Mouse (Mus musculus) kidney, postnatal 0 days (tissue): Measurements from ENCODE around the gene Sardh. TPM values are rescaled to one million over a fixed set of nuclear protein-coding genes. Genes with fewer than 3 reads are reported as not detected.

Source experiments
- ATAC-seq: fragments of 200-750 bp; cut with Nextera tagmentation; replicated peaks from 2 replicates; pipeline ENCODE4 v1.8.0; 2017; ENCODE audit warnings: low read depth, moderate number of reproducible peaks, moderate TSS enrichment, moderate library complexity; ENCODE audit not compliant: low FRiP score
- DNase-seq: peaks from one replicate; pipeline ENCODE4 v3.0.0-alpha.2; 2016; ENCODE audit warnings: low spot score
- H3K27ac ChIP-seq: fragments of 300-500 bp; sonication (generic); 2 replicates; pipeline ENCODE4 v1.5.1; 2014; ENCODE audit warnings: mild to moderate bottlenecking
- H3K27me3 ChIP-seq: fragments of 300-500 bp; sonication (generic); 2 replicates; pipeline ENCODE4 v1.6.1; 2014; ENCODE audit warnings: low read length, mixed read lengths; ENCODE audit not compliant: insufficient read depth
- H3K36me3 ChIP-seq: fragments of 300-500 bp; sonication (generic); 2 replicates; pipeline ENCODE4 v1.6.1; 2014; ENCODE audit warnings: low read length, mixed read lengths; ENCODE audit not compliant: insufficient read depth
- H3K4me1 ChIP-seq: fragments of 300-500 bp; sonication (generic); replicated peaks from 2 replicates; pipeline ENCODE4 v1.6.1; 2014; ENCODE audit warnings: antibody characterized with exemption, low read length, mixed read lengths; ENCODE audit not compliant: insufficient read depth
- H3K4me2 ChIP-seq: fragments of 300-500 bp; sonication (generic); 2 replicates; pipeline ENCODE4 v1.6.1; 2014; ENCODE audit warnings: mild to moderate bottlenecking, low read length, moderate library complexity, mixed read lengths
- H3K4me3 ChIP-seq: fragments of 300-500 bp; sonication (generic); replicated peaks from 2 replicates; pipeline ENCODE4 v1.5.1; 2014; ENCODE audit warnings: low read depth, low read length
- H3K9ac ChIP-seq: fragments of 300-500 bp; sonication (generic); 2 replicates; pipeline ENCODE4 v1.6.1; 2014; ENCODE audit warnings: low read depth, low read length
- H3K9me3 ChIP-seq: fragments of 300-500 bp; sonication (generic); replicated peaks from 2 replicates; pipeline ENCODE4 v1.6.1; 2016; ENCODE audit warnings: low read length, inconsistent platforms, mixed read lengths
- CTCF ChIP-seq: IDR thresholded peaks from 2 replicates; pipeline ENCODE4 v1.5.1; 2016; ENCODE audit warnings: antibody characterized with exemption, low read depth, mild to moderate bottlenecking, moderate library complexity
- WGBS: fragments of 180-500 bp; shearing (Covaris S2); extraction: QIAGEN DNeasy Blood & Tissue Kit; methylation state at CpG from one replicate; pipeline ENCODE4 v1.1.7; 2014; 5-methylcytosine and 5-hydroxymethylcytosine counted together
- polyA plus RNA-seq: library from polyadenylated mRNA; unstranded; fragments of >200 nt; fragmentation: Nextera tagmentation; extraction: Ambion mirVana; gene quantifications from 2 replicates; pipeline ENCODE4 v1.2.1, GENCODE M21; 2015

Sardh gene
- polyA plus RNA-seq, 1 experiment from 2014 or later: 48.6 TPM

DNA sequence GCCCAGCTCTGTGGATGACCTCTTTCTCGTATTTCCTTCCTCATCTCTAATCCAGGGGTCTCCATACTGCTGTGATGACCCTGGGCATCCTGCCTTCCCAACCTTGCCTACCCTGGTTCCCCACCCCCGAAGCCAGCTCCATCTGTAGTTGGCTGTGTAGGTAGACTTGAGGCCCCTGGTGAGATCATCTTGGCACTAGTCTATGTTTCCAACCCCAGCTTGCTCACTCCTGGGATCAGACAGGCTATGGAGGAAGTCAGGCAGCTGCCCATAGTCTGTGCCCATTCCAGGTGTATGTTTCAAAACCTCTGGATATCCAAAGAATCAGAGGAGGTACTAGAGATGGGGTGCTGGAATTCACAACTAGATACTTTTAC, 662 bp downstream of the Sardh start:
- no peaks in the 10 kb centered on the region for H3K36me3 ChIP-seq
- DNase-seq: no peak
- H3K27ac ChIP-seq: peak overlapping the region; percentile 76
- no peaks in the 10 kb centered on the region for H3K9me3 ChIP-seq
- peaks cover 28% of the 10 kb centered on the region for H3K4me1 ChIP-seq
- H3K27me3 ChIP-seq: no peaks in the 10 kb centered on the region
- no peak for ATAC-seq
- 24% methylated on average over 2 of the region's 2 CpGs for WGBS
- H3K9ac ChIP-seq: no peak overlapping the region
- TF ChIP-seq CTCF: no peak
- no peak overlapping the region for H3K4me3 ChIP-seq
- peak overlapping the region; percentile 40 for H3K4me2 ChIP-seq

- H3K9ac ChIP-seq: peak overlapping the region; percentile 46; the same call in 1 of the 2 replicates
These were observed 1.2 kb downstream of the Sardh start for GRCm38 (mm10) chr2:27246712-27247486.

DNA sequence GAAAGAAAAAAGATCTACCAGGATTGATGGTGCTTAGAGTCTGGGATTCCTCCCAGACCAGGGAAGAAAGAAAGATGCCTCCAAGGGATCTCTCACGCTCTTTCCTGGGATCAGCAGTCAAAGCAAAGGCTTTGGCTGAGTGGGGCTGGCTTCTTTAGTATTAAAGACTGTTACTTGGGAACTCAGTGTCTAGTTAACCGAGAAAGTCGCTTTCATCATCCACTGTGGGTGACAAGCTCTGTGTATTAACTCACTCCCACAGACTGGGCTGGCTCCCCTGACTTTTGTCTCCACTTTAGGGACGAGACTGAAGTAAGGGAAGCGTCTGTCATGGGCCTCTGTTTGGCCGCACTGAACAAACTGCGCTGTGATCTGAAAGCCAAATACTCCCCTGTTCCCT, 2.2 kb downstream of the Sardh start:
- ATAC-seq: no peak
- Histone ChIP-seq H3K27ac (peak overlapping the region; percentile 76), H3K4me1 (peaks cover 28% of the 10 kb centered on the region), H3K4me3 (peak overlapping the region; percentile 0; the same call in 1 of the 2 replicates), H3K9ac (peak overlapping the region; percentile 46; the same call in 1 of the 2 replicates), H3K9me3 (no peaks in the 10 kb centered on the region), H3K4me2 (peak overlapping the region; percentile 40), H3K36me3 (peaks cover 5% of the 10 kb centered on the region; the same call in 1 of the 2 replicates), H3K27me3 (no peaks in the 10 kb centered on the region)
- TF ChIP-seq CTCF: no peak
- DNase-seq: peak; percentile 10
- 51% methylated on average over 7 of the region's 7 CpGs for WGBS

More at GRCm38 (mm10) chr2:27246712-27247486, 1.2 kb downstream of the Sardh start:
- Histone ChIP-seq H3K27ac (peak overlapping the region; percentile 76), H3K4me3 (peak overlapping the region; percentile 0; the same call in 1 of the 2 replicates), H3K9me3 (no peaks in the 10 kb centered on the region), H3K36me3 (no peaks in the 10 kb centered on the region), H3K27me3 (no peaks in the 10 kb centered on the region), H3K4me2 (peak overlapping the region; percentile 40), H3K4me1 (peaks cover 28% of the 10 kb centered on the region)
- ATAC-seq (peak; percentile 94), DNase-seq (peak; percentile 98)
- 16% methylated on average over 7 of the region's 7 CpGs for WGBS
- peak; percentile 31; the same call in 1 of the 2 replicates for TF ChIP-seq CTCF

- ATAC-seq (no peak; the same call in 1 of the 2 replicates), DNase-seq (peak; percentile 78)
- H3K9me3 ChIP-seq: no peaks in the 10 kb centered on the region
- 34% methylated on average over 4 of the region's 4 CpGs for WGBS
- no peak overlapping the region for H3K27ac ChIP-seq
- H3K4me1 ChIP-seq: no peaks in the 10 kb centered on the region
- H3K4me3 ChIP-seq: no peak overlapping the region
- H3K36me3 ChIP-seq: peaks cover 13% of the 10 kb centered on the region; the same call in 1 of the 2 replicates
- peak; percentile 95 for TF ChIP-seq CTCF
- no peak overlapping the region for H3K9ac ChIP-seq
- no peaks in the 10 kb centered on the region for H3K27me3 ChIP-seq
- H3K4me2 ChIP-seq: no peak overlapping the region
These were observed 10.8 kb downstream of the Sardh start for GRCm38 (mm10) chr2:27237342-27237741.

GRCm38 (mm10) chr2:27235729-27236128, 12.4 kb downstream of the Sardh start:
- H3K4me1 ChIP-seq: no peaks in the 10 kb centered on the region
- TF ChIP-seq CTCF: peak; percentile 82
- no peaks in the 10 kb centered on the region for H3K27me3 ChIP-seq
- H3K4me3 ChIP-seq: no peak overlapping the region
- H3K9me3 ChIP-seq: no peaks in the 10 kb centered on the region
- DNase-seq (peak; percentile 86), ATAC-seq (no peak)
- H3K9ac ChIP-seq: no peak overlapping the region
- no peak overlapping the region for H3K4me2 ChIP-seq
- 0 out of 2 replicates have a peak, but pooled peaks cover 14% of the 10 kb centered on the region for H3K36me3 ChIP-seq
- 23% methylated on average over 3 of the region's 3 CpGs for WGBS
- no peak overlapping the region for H3K27ac ChIP-seq

DNA sequence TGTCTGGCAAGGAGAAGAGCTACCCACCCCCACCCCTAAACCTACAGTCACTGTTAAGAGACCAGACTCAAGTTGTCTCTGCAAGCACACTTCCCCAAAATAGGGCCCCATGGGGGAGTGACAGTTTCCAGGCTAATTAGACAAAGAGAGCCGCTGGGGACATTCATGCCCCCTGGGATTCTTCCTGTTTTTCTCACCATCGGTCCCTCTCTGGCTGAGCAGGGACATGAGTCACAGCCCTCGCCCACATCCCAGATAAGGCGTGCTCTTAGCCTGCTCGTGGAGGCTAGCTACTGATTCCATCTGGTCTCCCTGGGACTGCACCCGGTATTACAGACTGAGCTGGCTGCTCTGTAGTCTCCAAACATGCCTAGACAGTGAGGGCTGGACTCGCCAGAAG, 15.8 kb downstream of the Sardh start:
- peak; percentile 56 for DNase-seq
- Histone ChIP-seq H3K27me3 (no peaks in the 10 kb centered on the region), H3K9ac (0 out of 2 replicates have a peak overlapping the region, but pooled peaks have one; percentile 37), H3K27ac (no peak overlapping the region), H3K9me3 (no peaks in the 10 kb centered on the region), H3K4me2 (no peak overlapping the region), H3K4me3 (no peak overlapping the region), H3K4me1 (no peaks in the 10 kb centered on the region), H3K36me3 (0 out of 2 replicates have a peak, but pooled peaks cover 13% of the 10 kb centered on the region)
- no peak for TF ChIP-seq CTCF
- no peak for ATAC-seq
- WGBS: 31% methylated on average over 7 of the region's 7 CpGs
